Mouse (Mus musculus) CH12.LX (cell line): ENCODE results near the gene Smim22. TPM values are rescaled to one million over a fixed set of nuclear protein-coding genes. Genes with fewer than 3 reads are reported as not detected.

Source experiments
- DNase-seq: peaks from one replicate; pipeline ENCODE4 v3.0.0-alpha.2; 2013; ENCODE audit errors: extremely low read depth
- H3K27ac ChIP-seq: 2 replicates; pipeline ENCODE4 v1.5.1; 2012; ENCODE audit warnings: low read depth, mild to moderate bottlenecking, control low read depth, moderate library complexity; ENCODE audit not compliant: insufficient read depth
- H3K27me3 ChIP-seq: replicated peaks from 2 replicates; pipeline ENCODE3; 2012; ENCODE audit warnings: inconsistent platforms
- H3K36me3 ChIP-seq, 2 experiments: replicated peaks in 1 of 2; 2 replicates each; pipeline versions ENCODE3 to v1.6.1; 2012; ENCODE audit warnings: inconsistent platforms in 1 of 2, low read length in 1 of 2, mild to moderate bottlenecking in 1 of 2, mixed read lengths in 1 of 2, moderate library complexity in 1 of 2; ENCODE audit not compliant: control insufficient read depth in 1 of 2, insufficient read depth in 1 of 2
- H3K4me1 ChIP-seq, 2 experiments: 2 replicates each; pipeline ENCODE4 v1.6.1; 2012; ENCODE audit warnings: inconsistent platforms in 1 of 2, moderate library complexity in 1 of 2; ENCODE audit not compliant: insufficient read depth in 2 of 2, control insufficient read depth in 1 of 2
- H3K4me2 ChIP-seq: 2 replicates; pipeline ENCODE4 v1.6.1; 2012; ENCODE audit warnings: low read depth, mild to moderate bottlenecking, control low read depth; ENCODE audit not compliant: poor library complexity, insufficient read depth, severe bottlenecking
- H3K4me3 ChIP-seq, 3 experiments: fragments of 150-350 bp in 1 of 3; sonication (generic) in 1 of 3; replicated peaks in 1 of 3; 2 replicates each; pipeline versions ENCODE3 to v1.5.1; 2011 to 2012; ENCODE audit warnings: low read depth in 2 of 3, low read length in 2 of 3, mild to moderate bottlenecking in 2 of 3, moderate library complexity in 2 of 3, control low read depth in 1 of 3, improper control_type of control experiment in 1 of 3, inconsistent platforms in 1 of 3, mixed read lengths in 1 of 3; ENCODE audit not compliant: poor library complexity in 1 of 3
- H3K79me2 ChIP-seq: replicated peaks from 2 replicates; pipeline ENCODE4 v1.6.1; 2012; ENCODE audit warnings: mild to moderate bottlenecking, moderate library complexity; ENCODE audit not compliant: control insufficient read depth, poor library complexity, insufficient read depth, severe bottlenecking; ENCODE audit errors: extremely low read depth
- H3K9ac ChIP-seq: 2 replicates; pipeline ENCODE4 v1.6.1; 2012; ENCODE audit warnings: low read depth, mild to moderate bottlenecking, control low read depth, moderate library complexity; ENCODE audit not compliant: insufficient read depth
- H3K9me3 ChIP-seq: replicated peaks from 2 replicates; pipeline ENCODE3; 2012; ENCODE audit warnings: low read length, inconsistent platforms, mixed read lengths
- CHD1 ChIP-seq: IDR thresholded peaks from 2 replicates; pipeline ENCODE4 v1.6.1; 2012; ENCODE audit warnings: low read depth, low read length, improper control_type of control experiment, inconsistent platforms
- EP300 ChIP-seq: IDR thresholded peaks from 2 replicates; pipeline ENCODE4 v1.6.1; 2011; ENCODE audit warnings: low read length, improper control_type of control experiment
- ETS1 ChIP-seq: conservative IDR thresholded peaks from 2 replicates; pipeline ENCODE4 v1.6.1; 2012; ENCODE audit warnings: low read depth, mild to moderate bottlenecking, inconsistent platforms, low read length, improper control_type of control experiment, moderate library complexity
- GABPA ChIP-seq: IDR thresholded peaks from 2 replicates; pipeline ENCODE4 v1.6.1; 2012; ENCODE audit warnings: low read depth, low read length, improper control_type of control experiment, inconsistent platforms; ENCODE audit not compliant: insufficient replicate concordance
- HCFC1 ChIP-seq: IDR thresholded peaks from 2 replicates; pipeline ENCODE4 v1.6.1; 2012; ENCODE audit warnings: low read depth, mild to moderate bottlenecking, inconsistent platforms, low read length, improper control_type of control experiment
- IRF4 ChIP-seq: IDR thresholded peaks from 2 replicates; pipeline ENCODE4 v1.6.1; 2014; ENCODE audit warnings: low read depth, mild to moderate bottlenecking, inconsistent platforms, low read length, improper control_type of control experiment
- JUN ChIP-seq: IDR thresholded peaks from 2 replicates; pipeline ENCODE4 v1.6.1; 2011; ENCODE audit warnings: low read depth, mild to moderate bottlenecking, low read length, improper control_type of control experiment, moderate library complexity; ENCODE audit not compliant: insufficient read depth
- JUND ChIP-seq: conservative IDR thresholded peaks from 2 replicates; pipeline ENCODE4 v1.6.1; 2011; ENCODE audit warnings: low read depth, low read length, improper control_type of control experiment
- KAT2A ChIP-seq: IDR thresholded peaks from 2 replicates; pipeline ENCODE4 v1.6.1; 2012; ENCODE audit warnings: low read length, improper control_type of control experiment, inconsistent platforms; ENCODE audit not compliant: insufficient replicate concordance
- MAX ChIP-seq: IDR thresholded peaks from 2 replicates; pipeline ENCODE4 v1.6.1; 2011; ENCODE audit warnings: low read length, improper control_type of control experiment
- MEF2A ChIP-seq: IDR thresholded peaks from 2 replicates; pipeline ENCODE4 v1.6.1; 2014; ENCODE audit warnings: low read depth, mild to moderate bottlenecking, inconsistent platforms, low read length, improper control_type of control experiment, borderline replicate concordance
- MYC ChIP-seq: IDR thresholded peaks from 2 replicates; pipeline ENCODE4 v1.6.1; 2011; ENCODE audit warnings: low read depth, mild to moderate bottlenecking, improper control_type of control experiment, low read length
- NELFE ChIP-seq: IDR thresholded peaks from 2 replicates; pipeline ENCODE4 v1.6.1; 2011; ENCODE audit warnings: low read depth, low read length, improper control_type of control experiment
- NRF1 ChIP-seq: IDR thresholded peaks from 2 replicates; pipeline ENCODE4 v1.6.1; 2014; ENCODE audit warnings: low read depth, mild to moderate bottlenecking, inconsistent platforms, low read length, improper control_type of control experiment, moderate library complexity
- PAX5 ChIP-seq: IDR thresholded peaks from 2 replicates; pipeline ENCODE4 v1.6.1; 2012; ENCODE audit warnings: low read length, inconsistent platforms, mixed read lengths
- POLR2A ChIP-seq: IDR thresholded peaks from 2 replicates; pipeline ENCODE4 v1.6.1; 2011; ENCODE audit warnings: low read depth, mild to moderate bottlenecking, improper control_type of control experiment, low read length
- RAD21 ChIP-seq: IDR thresholded peaks from 2 replicates; pipeline ENCODE4 v1.6.1; 2011; ENCODE audit warnings: low read depth, mild to moderate bottlenecking, low read length, improper control_type of control experiment, moderate library complexity
- RCOR1 ChIP-seq: conservative IDR thresholded peaks from 2 replicates; pipeline ENCODE4 v1.6.1; 2012; ENCODE audit warnings: low read depth, mild to moderate bottlenecking, inconsistent platforms, low read length, improper control_type of control experiment
- UBTF ChIP-seq: IDR thresholded peaks from 2 replicates; pipeline ENCODE4 v1.6.1; 2012; ENCODE audit warnings: low read depth, mild to moderate bottlenecking, inconsistent platforms, low read length, improper control_type of control experiment, moderate library complexity
- USF1 ChIP-seq: IDR thresholded peaks from 2 replicates; pipeline ENCODE4 v1.6.1; 2014; ENCODE audit warnings: low read depth, mild to moderate bottlenecking, inconsistent platforms, low read length, improper control_type of control experiment
- ZKSCAN1 ChIP-seq: IDR thresholded peaks from 2 replicates; pipeline ENCODE4 v1.6.1; 2012; ENCODE audit warnings: low read depth, inconsistent platforms, low read length, improper control_type of control experiment, borderline replicate concordance
- dilution Hi-C: fragments of 300-500 bp; cut with MboI; formaldehyde crosslinking; loops from 2 replicates; pipeline ENCODE4 v1.14.3; 2020; ENCODE audit warnings: low sequenced_read_pairs; ENCODE audit not compliant: extremely low pct_unique_long_range_greater_than_20kb, extremely low pct_ligation_motif_present
- in situ Hi-C: fragments of 300-500 bp; cut with MboI; formaldehyde crosslinking; loops from 3 replicates; pipeline ENCODE4 v1.14.3; 2019; ENCODE audit warnings: low sequenced_read_pairs, low pct_ligation_motif_present, low pct_unique_long_range_greater_than_20kb, mixed read lengths
- polyA plus RNA-seq: library from polyadenylated mRNA; unstranded; fragments of >175 nt; gene quantifications from 2 replicates; pipeline ENCODE4 v1.2.1, GENCODE M21; 2012; ENCODE audit warnings: low read depth; ENCODE audit not compliant: insufficient read length
- total RNA-seq, 2 experiments: library from RNA; depleted of rRNA; stranded (reverse); fragments of 300-350 nt in 1 of 2; fragments of >200 nt in 1 of 2; gene quantifications; 2 replicates each; pipeline ENCODE4 v1.2.3; 2012 to 2014

Smim22 gene
- total and polyA plus RNA-seq, 3 experiments, result not detected

DNA sequence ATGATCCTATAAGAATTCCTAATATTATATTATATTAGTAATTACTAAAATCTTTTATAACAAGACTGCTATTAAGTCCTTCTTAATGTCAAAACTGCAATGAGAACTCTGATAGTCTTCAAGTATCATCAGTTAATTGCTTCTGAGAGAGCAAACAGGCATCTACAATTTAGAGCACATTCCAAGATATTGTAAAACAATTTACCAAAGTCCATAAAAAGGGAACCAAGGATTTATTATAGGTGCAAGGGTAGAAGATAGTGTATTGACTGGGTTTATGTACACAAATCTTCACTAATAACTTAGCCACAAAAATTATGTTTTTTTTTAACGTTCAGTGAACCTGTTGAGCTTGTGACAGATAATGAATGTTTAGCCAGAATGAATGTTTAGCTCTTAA lies 8.1 kb upstream of the Smim22 start:
- Histone ChIP-seq H3K9ac (no peak overlapping the region), H3K36me3 (no peaks in the 10 kb centered on the region), H3K4me2 (no peak overlapping the region), H3K79me2 (no peaks in the 10 kb centered on the region), H3K27ac (no peak overlapping the region), H3K4me1 (peaks cover 0 to 7% of the 10 kb centered on the region in 2 experiments; a peak in 2 of 4 replicates), H3K9me3 (no peaks in the 10 kb centered on the region), H3K27me3 (peaks cover 2% of the 10 kb centered on the region), H3K4me3 (no peak overlapping the region)
- dilution Hi-C loops (no loop called here), in situ Hi-C loops (no loop called here)
- DNase-seq, result no peak
- TF ChIP-seq JUND (no peak), POLR2A (no peak), PAX5 (no peak), CHD1 (no peak), EP300 (no peak)

DNA sequence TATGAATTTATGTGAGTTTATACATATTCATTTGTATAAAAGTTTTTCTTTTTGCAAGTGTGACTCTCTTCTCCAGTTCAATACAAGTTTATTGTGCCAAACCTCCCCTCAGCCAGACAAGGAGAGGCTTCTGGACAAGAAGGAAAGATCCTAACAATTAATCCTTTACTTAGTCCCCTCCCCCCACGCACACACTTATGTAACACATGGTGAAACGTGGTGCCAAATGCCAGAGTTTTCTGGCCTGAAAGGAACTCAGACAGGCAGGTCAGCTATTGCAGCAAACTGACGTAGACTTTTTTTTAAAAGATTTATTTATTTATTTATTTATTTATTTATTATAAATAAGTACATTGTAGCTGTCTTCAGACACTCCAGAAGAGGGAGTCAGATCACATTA lies 6.5 kb upstream of the Smim22 start:
- Histone ChIP-seq H3K4me3 (no peak overlapping the region), H3K79me2 (no peaks in the 10 kb centered on the region), H3K27me3 (peaks cover 2% of the 10 kb centered on the region), H3K4me2 (no peak overlapping the region), H3K9ac (no peak overlapping the region), H3K27ac (no peak overlapping the region), H3K36me3 (no peaks in the 10 kb centered on the region), H3K9me3 (no peaks in the 10 kb centered on the region), H3K4me1 (peaks cover 0 to 7% of the 10 kb centered on the region in 2 experiments; a peak in 2 of 4 replicates)
- no peak for DNase-seq
- in situ Hi-C loops, result no loop called here
- TF ChIP-seq JUN (no peak), RAD21 (no peak), MEF2A (no peak), KAT2A (no peak), HCFC1 (no peak), NRF1 (no peak), MAX (no peak), UBTF (no peak)
- dilution Hi-C loops, result no loop called here

DNA sequence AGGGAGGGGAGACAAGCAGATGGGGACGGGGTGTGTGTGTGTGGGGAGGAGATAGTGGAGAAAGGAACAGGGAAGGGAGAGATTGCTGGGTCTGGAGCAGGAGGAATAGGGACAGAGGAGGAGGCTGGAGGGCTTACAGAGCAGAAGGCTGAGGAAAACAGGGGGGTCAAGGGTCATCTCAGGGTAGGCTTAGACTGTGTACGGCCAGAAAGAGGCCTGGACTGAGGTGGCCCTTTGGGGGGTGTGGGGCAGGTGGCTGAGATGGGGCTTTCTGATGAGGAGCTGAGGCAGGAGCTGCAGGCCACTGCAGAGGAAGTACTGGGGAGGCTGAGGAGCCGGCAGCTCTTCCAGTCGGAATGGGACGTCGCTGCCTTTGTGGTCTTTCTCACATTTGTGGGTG lies 404 bp downstream of the Smim22 start:
- H3K9ac ChIP-seq, result no peak overlapping the region
- TF ChIP-seq MYC (no peak), JUND (no peak), NELFE (no peak), RCOR1 (no peak), EP300 (no peak), ZKSCAN1 (no peak), KAT2A (no peak), USF1 (no peak), HCFC1 (no peak), ETS1 (no peak), GABPA (no peak), JUN (no peak), IRF4 (no peak)
- no peak for DNase-seq
- in situ Hi-C loops, result loop anchor here (5.0 kb wide), 1 partner anchor 40 kb away; no protein-coding TSS in a partner anchor
- H3K79me2 ChIP-seq, result no peaks in the 10 kb centered on the region
- H3K27ac ChIP-seq, result no peak overlapping the region
- H3K9me3 ChIP-seq, result no peaks in the 10 kb centered on the region
- dilution Hi-C loops, result no loop called here
- no peak overlapping the region for H3K4me3 ChIP-seq
- H3K36me3 ChIP-seq, result peaks cover 14 to 42% of the 10 kb centered on the region in 2 experiments
- H3K27me3 ChIP-seq, result no peaks in the 10 kb centered on the region
- peaks cover 18 to 26% of the 10 kb centered on the region in 2 experiments for H3K4me1 ChIP-seq
- H3K4me2 ChIP-seq, result no peak overlapping the region
